Mouse (Mus musculus) MEL (cell line): ENCODE data around the gene Hipk4. TPM values are rescaled to one million over a fixed set of nuclear protein-coding genes. Genes with fewer than 3 reads are reported as not detected.

Experiments used
- DNase-seq: peaks from one replicate; pipeline ENCODE4 v3.0.0; 2011; ENCODE audit warnings: low read depth, low spot score
- H3K27ac ChIP-seq: 2 replicates; pipeline ENCODE4 v1.5.1; 2012; ENCODE audit warnings: low read depth, mild to moderate bottlenecking, control low read depth, low read length, moderate library complexity; ENCODE audit not compliant: control insufficient read depth
- H3K27me3 ChIP-seq, 2 experiments: fragments of 150-350 bp in 1 of 2; sonication (generic) in 1 of 2; 2 replicates each; pipeline ENCODE4 v1.6.1; 2012; ENCODE audit warnings: low read length in 2 of 2, mild to moderate bottlenecking in 2 of 2, improper control_type of control experiment in 1 of 2, moderate library complexity in 1 of 2; ENCODE audit not compliant: insufficient read depth in 2 of 2, control insufficient read depth in 1 of 2
- H3K36me3 ChIP-seq, 2 experiments: 2 replicates each; pipeline ENCODE4 v1.6.1; 2012 to 2014; ENCODE audit warnings: low read length in 2 of 2, improper control_type of control experiment in 1 of 2, inconsistent platforms in 1 of 2, mild to moderate bottlenecking in 1 of 2; ENCODE audit not compliant: insufficient read depth in 2 of 2, control insufficient read depth in 1 of 2
- H3K4me1 ChIP-seq, 2 experiments: fragments of 150-350 bp in 1 of 2; sonication (generic) in 1 of 2; 2 replicates each; pipeline ENCODE4 v1.6.1; 2012; ENCODE audit warnings: low read length in 2 of 2, improper control_type of control experiment in 1 of 2, mild to moderate bottlenecking in 1 of 2; ENCODE audit not compliant: insufficient read depth in 2 of 2, control insufficient read depth in 1 of 2
- H3K4me3 ChIP-seq, 2 experiments: fragments of 150-350 bp in 1 of 2; sonication (generic) in 1 of 2; 2 replicates each; pipeline ENCODE4 v1.5.1; 2012; ENCODE audit warnings: low read depth in 2 of 2, low read length in 2 of 2, mild to moderate bottlenecking in 2 of 2, moderate library complexity in 2 of 2, control low read depth in 1 of 2, improper control_type of control experiment in 1 of 2; ENCODE audit not compliant: control insufficient read depth in 1 of 2, insufficient read depth in 1 of 2
- H3K79me2 ChIP-seq: 2 replicates; pipeline ENCODE4 v1.6.1; 2012; ENCODE audit warnings: mild to moderate bottlenecking, low read length, moderate library complexity; ENCODE audit not compliant: control insufficient read depth, poor library complexity, insufficient read depth
- H3K9ac ChIP-seq: 2 replicates; pipeline ENCODE4 v1.6.1; 2012; ENCODE audit warnings: low read depth, mild to moderate bottlenecking, control low read depth, low read length, moderate library complexity; ENCODE audit not compliant: control insufficient read depth, poor library complexity, severe bottlenecking
- H3K9me3 ChIP-seq: fragments of 150-350 bp; sonication (generic); replicated peaks from 2 replicates; pipeline ENCODE4 v1.6.1; 2012; ENCODE audit warnings: mild to moderate bottlenecking, low read length, improper control_type of control experiment, moderate library complexity; ENCODE audit not compliant: insufficient read depth
- BHLHE40 ChIP-seq: IDR thresholded peaks from 2 replicates; pipeline ENCODE4 v1.6.1; 2012; ENCODE audit warnings: low read depth, mild to moderate bottlenecking, inconsistent platforms, low read length, improper control_type of control experiment, borderline replicate concordance
- CHD1 ChIP-seq: IDR thresholded peaks from 2 replicates; pipeline ENCODE4 v1.6.1; 2012; ENCODE audit warnings: low read depth, mild to moderate bottlenecking, inconsistent platforms, low read length, improper control_type of control experiment
- CHD2 ChIP-seq: IDR thresholded peaks from 2 replicates; pipeline ENCODE4 v1.6.1; 2011; ENCODE audit warnings: low read length, improper control_type of control experiment
- CTCF ChIP-seq, 3 experiments: IDR thresholded peaks in 2 of 3; conservative IDR thresholded peaks in 1 of 3; 2 replicates each; pipeline ENCODE4 v1.5.1; 2011 to 2012; ENCODE audit warnings: low read length in 3 of 3, low read depth in 2 of 3, mild to moderate bottlenecking in 2 of 3, improper control_type of control experiment in 1 of 3, inconsistent platforms in 1 of 3, mixed read lengths in 1 of 3, moderate library complexity in 1 of 3; ENCODE audit not compliant: control insufficient read depth in 1 of 3, insufficient read depth in 1 of 3, poor library complexity in 1 of 3, severe bottlenecking in 1 of 3
- E2F4 ChIP-seq: IDR thresholded peaks from 2 replicates; pipeline ENCODE4 v1.6.1; 2011; ENCODE audit warnings: low read depth, low read length, improper control_type of control experiment, borderline replicate concordance
- ELF1 ChIP-seq: IDR thresholded peaks from 2 replicates; pipeline ENCODE4 v1.6.1; 2014; ENCODE audit warnings: low read depth, mild to moderate bottlenecking, inconsistent platforms, low read length, improper control_type of control experiment, moderate library complexity
- GABPA ChIP-seq: IDR thresholded peaks from 2 replicates; pipeline ENCODE4 v1.6.1; 2012; ENCODE audit warnings: low read depth, mild to moderate bottlenecking, inconsistent platforms, low read length, improper control_type of control experiment, moderate library complexity
- GATA1 ChIP-seq: IDR thresholded peaks from 2 replicates; pipeline ENCODE4 v1.6.1; 2011; ENCODE audit warnings: low read depth, low read length, improper control_type of control experiment
- JUND ChIP-seq: IDR thresholded peaks from 2 replicates; pipeline ENCODE4 v1.6.1; 2011; ENCODE audit warnings: low read depth, mild to moderate bottlenecking, improper control_type of control experiment, low read length
- KAT2A ChIP-seq: conservative IDR thresholded peaks from 2 replicates; pipeline ENCODE4 v1.6.1; 2012; ENCODE audit warnings: low read depth, low read length, improper control_type of control experiment, inconsistent platforms
- MAFK ChIP-seq: IDR thresholded peaks from 2 replicates; pipeline ENCODE4 v1.6.1; 2011; ENCODE audit warnings: low read depth, mild to moderate bottlenecking, low read length, improper control_type of control experiment, borderline replicate concordance
- MEF2A ChIP-seq: IDR thresholded peaks from 2 replicates; pipeline ENCODE4 v1.6.1; 2014; ENCODE audit warnings: low read depth, mild to moderate bottlenecking, inconsistent platforms, low read length, improper control_type of control experiment; ENCODE audit not compliant: poor library complexity, insufficient replicate concordance, severe bottlenecking; ENCODE audit errors: extremely low read depth
- MXI1 ChIP-seq: IDR thresholded peaks from 2 replicates; pipeline ENCODE4 v1.6.1; 2011; ENCODE audit warnings: mild to moderate bottlenecking, low read depth, low read length, improper control_type of control experiment
- MYC ChIP-seq: IDR thresholded peaks from 2 replicates; pipeline ENCODE4 v1.6.1; 2011; ENCODE audit warnings: low read depth, mild to moderate bottlenecking, low read length, improper control_type of control experiment, moderate library complexity
- NELFE ChIP-seq: IDR thresholded peaks from 2 replicates; pipeline ENCODE4 v1.6.1; 2011; ENCODE audit warnings: low read depth, low read length, improper control_type of control experiment
- POLR2AphosphoS2 ChIP-seq: IDR thresholded peaks from 2 replicates; pipeline ENCODE4 v1.6.1; 2011; ENCODE audit warnings: low read length, improper control_type of control experiment
- POLR2AphosphoS5 ChIP-seq: IDR thresholded peaks from 2 replicates; pipeline ENCODE4 v1.6.1; 2012; ENCODE audit warnings: low read depth, borderline replicate concordance, mild to moderate bottlenecking, inconsistent platforms, low read length, moderate library complexity, mixed read lengths
- RAD21 ChIP-seq: IDR thresholded peaks from 2 replicates; pipeline ENCODE4 v1.6.1; 2011; ENCODE audit warnings: mild to moderate bottlenecking, low read depth, low read length, improper control_type of control experiment
- RCOR1 ChIP-seq: IDR thresholded peaks from 2 replicates; pipeline ENCODE4 v1.6.1; 2012; ENCODE audit warnings: low read depth, mild to moderate bottlenecking, inconsistent platforms, low read length, improper control_type of control experiment
- SIN3A ChIP-seq: IDR thresholded peaks from 2 replicates; pipeline ENCODE4 v1.6.1; 2012; ENCODE audit warnings: low read length, improper control_type of control experiment, inconsistent platforms
- SMC3 ChIP-seq: IDR thresholded peaks from 2 replicates; pipeline ENCODE4 v1.6.1; 2011; ENCODE audit warnings: low read depth, low read length, improper control_type of control experiment
- TAL1 ChIP-seq: IDR thresholded peaks from 2 replicates; pipeline ENCODE4 v1.6.1; 2012; ENCODE audit warnings: mild to moderate bottlenecking, inconsistent platforms, low read length, moderate library complexity, mixed read lengths
- polyA plus RNA-seq, 2 experiments: library from polyadenylated mRNA; stranded (reverse) in 1 of 2; unstranded in 1 of 2; fragments of >175 nt in 1 of 2; fragments of >200 nt in 1 of 2; gene quantifications; 2 replicates each; pipeline versions ENCODE4 v1.2.1 to v1.2.4; 2012; ENCODE audit warnings: low replicate concordance in 2 of 2, low read depth in 1 of 2; ENCODE audit not compliant: insufficient read length in 2 of 2, insufficient read depth in 1 of 2, missing spikeins in 1 of 2
- total RNA-seq: library from RNA; depleted of rRNA; stranded (reverse); fragments of 300-350 nt; gene quantifications from 2 replicates; pipeline ENCODE4 v1.2.3, GENCODE M21; 2012

Hipk4 gene
- total and polyA plus RNA-seq, 3 experiments = 0.26 TPM; not detected in 2

DNA sequence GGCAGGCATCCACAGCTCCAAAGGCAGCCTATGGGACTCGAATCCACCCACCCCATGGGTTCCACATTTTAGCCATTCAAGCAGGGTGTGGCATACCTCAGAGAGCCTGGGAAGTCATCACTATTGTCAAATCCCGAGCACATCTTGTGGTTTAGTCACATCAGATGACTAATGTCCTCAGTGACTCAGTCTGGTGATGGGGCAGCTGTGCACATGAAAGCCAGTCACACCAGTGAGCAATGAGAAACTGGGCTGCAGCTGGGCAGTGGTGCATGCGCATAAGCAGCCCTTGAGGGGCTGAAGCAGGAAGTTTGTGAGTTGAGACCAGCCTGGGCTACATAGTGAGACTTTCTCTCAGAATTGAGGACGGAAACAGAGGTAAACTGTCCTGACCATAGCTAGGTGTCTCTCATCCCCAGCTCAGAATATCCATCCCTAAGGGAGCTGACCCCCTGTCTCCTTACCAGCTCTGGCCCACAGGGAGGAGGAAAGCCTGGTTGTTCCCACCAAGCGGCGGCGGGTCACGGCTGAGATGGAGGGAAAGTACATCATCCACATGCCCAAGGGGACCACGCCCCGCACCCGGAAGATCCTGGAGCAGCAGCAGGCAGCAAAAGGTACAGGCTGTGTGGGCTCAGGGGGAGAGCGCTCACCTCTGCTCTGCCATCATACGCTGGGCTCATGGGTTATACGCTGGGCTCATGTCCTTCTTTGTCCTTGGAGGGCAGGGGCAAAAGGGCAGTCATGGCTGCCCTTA is 51.2 kb downstream of the Hipk4 start:
- TF ChIP-seq SIN3A = no peak
- TF ChIP-seq RCOR1 = no peak
- no peak for TF ChIP-seq GATA1
- TF ChIP-seq CHD2 = no peak
- no peak for TF ChIP-seq SMC3
- TF ChIP-seq MEF2A = no peak
- TF ChIP-seq E2F4 = no peak
- TF ChIP-seq KAT2A = no peak
- TF ChIP-seq JUND = no peak
- TF ChIP-seq POLR2AphosphoS5 = no peak
- no peak for TF ChIP-seq GABPA
- no peak for TF ChIP-seq CHD1
- TF ChIP-seq BHLHE40 = no peak
- no peak for TF ChIP-seq MAFK
- Histone ChIP-seq H3K27ac (no peak overlapping the region), H3K4me1 (no peaks in the 10 kb centered on the region), H3K9ac (no peak overlapping the region), H3K4me3 (no peak overlapping the region), H3K9me3 (no peaks in the 10 kb centered on the region), H3K27me3 (no peaks in the 10 kb centered on the region), H3K79me2 (no peaks in the 10 kb centered on the region), H3K36me3 (peaks cover 0 to 9% of the 10 kb centered on the region in 2 experiments; a peak in 3 of 4 replicates)
- DNase-seq = peak; percentile 40

DNA sequence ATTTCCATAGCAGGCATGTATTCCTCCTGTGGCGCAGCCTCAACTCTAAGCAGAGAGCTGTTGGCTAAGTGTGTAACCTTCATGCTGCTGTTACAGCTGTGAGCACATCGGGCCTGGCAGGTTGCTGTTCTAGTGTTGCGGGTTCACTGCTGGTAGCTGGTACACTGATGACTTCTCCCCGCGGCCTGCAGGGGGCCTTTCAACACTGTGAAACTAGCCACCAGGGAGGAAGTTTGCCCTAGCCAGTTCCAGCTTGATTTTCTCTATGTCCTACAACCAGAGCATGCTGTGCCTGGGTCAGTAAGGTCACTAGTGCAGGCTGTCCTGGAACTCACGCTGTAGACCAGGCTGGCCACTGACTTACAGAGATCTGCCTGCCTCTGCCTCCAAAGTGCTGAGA is 53.8 kb downstream of the Hipk4 start:
- no peak for TF ChIP-seq RCOR1
- TF ChIP-seq TAL1 = no peak
- no peak for TF ChIP-seq SIN3A
- TF ChIP-seq CTCF (IDR thresholded peaks at IDR 0.05 in 2 of 3, conservative IDR thresholded peaks at IDR 0.05 in 1 of 3; ENCODE audit: control insufficient read depth in 1 of 3, insufficient read depth in 1 of 3, low read depth in 2 of 3, low read length in 3 of 3, poor library complexity in 1 of 3, severe bottlenecking in 1 of 3) = peak; percentile 45 to 56 (median 47)
- TF ChIP-seq POLR2AphosphoS2 = no peak
- TF ChIP-seq ELF1 = no peak
- peak; percentile 13 for TF ChIP-seq RAD21
- TF ChIP-seq MXI1 = no peak
- TF ChIP-seq MEF2A = no peak
- no peak for TF ChIP-seq NELFE
- no peak for TF ChIP-seq MYC
- DNase-seq = peak; percentile 45
- H3K27ac ChIP-seq = no peak overlapping the region

More for the DNA sequence above, 53.8 kb downstream of the Hipk4 start:
- Histone ChIP-seq H3K27me3 (no peaks in the 10 kb centered on the region), H3K4me3 (no peak overlapping the region), H3K9ac (no peak overlapping the region), H3K79me2 (no peaks in the 10 kb centered on the region), H3K4me1 (no peaks in the 10 kb centered on the region), H3K9me3 (no peaks in the 10 kb centered on the region), H3K36me3 (peaks cover 0 to 8% of the 10 kb centered on the region in 2 experiments; a peak in 3 of 4 replicates)
